Mouse (Mus musculus) lung, adult 2 months (tissue): ENCODE data around the gene Gm45618.

ENCODE experiments used
- CTCF ChIP-seq: fragments of 200-500 bp; IDR thresholded peaks from 2 replicates; pipeline ENCODE4 v1.5.1; 2011; ENCODE audit warnings: mild to moderate bottlenecking, low read length, control low read depth; ENCODE audit not compliant: insufficient read depth
- POLR2A ChIP-seq: fragments of 200-500 bp; IDR thresholded peaks from 2 replicates; pipeline ENCODE4 v1.6.1; 2011; ENCODE audit warnings: low read depth, mild to moderate bottlenecking, control low read depth, low read length, borderline replicate concordance; ENCODE audit errors: extremely low read depth

- TF ChIP-seq CTCF (no peak), POLR2A (no peak)
Observed at GRCm38 (mm10) chr7:142071717-142072116, 48.8 kb downstream of the Gm45618 start.
